Mouse (Mus musculus) neural tube, embryonic 13.5 days (tissue): Measurements from ENCODE around the gene Araf. TPM values are rescaled to one million over a fixed set of nuclear protein-coding genes. Genes with fewer than 3 reads are reported as not detected.
A peak's percentile ranks its signal among the peaks of the same experiment; 100 is the strongest.

Experiments
- ATAC-seq: fragments of 200-750 bp; cut with Nextera tagmentation; 2 replicates; pipeline ENCODE4 v1.8.0; 2017; ENCODE audit warnings: low read depth, mild to moderate bottlenecking, moderate TSS enrichment, moderate library complexity
- H3K27ac ChIP-seq: fragments of 300-500 bp; sonication (generic); replicated peaks from 2 replicates; pipeline ENCODE4 v1.5.1; 2015; ENCODE audit warnings: moderate library complexity, mild to moderate bottlenecking, inconsistent platforms
- H3K27me3 ChIP-seq: fragments of 300-500 bp; sonication (generic); 2 replicates; pipeline ENCODE4 v1.6.1; 2015; ENCODE audit warnings: mild to moderate bottlenecking, inconsistent platforms
- H3K36me3 ChIP-seq: fragments of 300-500 bp; sonication (generic); 2 replicates; pipeline ENCODE4 v1.6.1; 2015; ENCODE audit warnings: mild to moderate bottlenecking, inconsistent platforms
- H3K4me1 ChIP-seq: fragments of 300-500 bp; sonication (generic); replicated peaks from 2 replicates; pipeline ENCODE4 v1.6.1; 2015; ENCODE audit warnings: inconsistent platforms
- H3K4me2 ChIP-seq: fragments of 300-500 bp; sonication (generic); 2 replicates; pipeline ENCODE4 v1.6.1; 2015; ENCODE audit warnings: inconsistent platforms, mild to moderate bottlenecking, moderate library complexity
- H3K4me3 ChIP-seq: fragments of 300-500 bp; sonication (generic); 2 replicates; pipeline ENCODE4 v1.5.1; 2015; ENCODE audit warnings: mild to moderate bottlenecking, inconsistent platforms
- H3K9ac ChIP-seq: fragments of 300-500 bp; sonication (generic); 2 replicates; pipeline ENCODE4 v1.6.1; 2015; ENCODE audit warnings: moderate library complexity, mild to moderate bottlenecking, inconsistent platforms
- H3K9me3 ChIP-seq: fragments of 300-500 bp; sonication (generic); 2 replicates; pipeline ENCODE4 v1.6.1; 2016; ENCODE audit warnings: inconsistent platforms
- WGBS: fragments of 180-500 bp; shearing (Covaris S2); methylation state at CpG from one replicate; pipeline ENCODE4 v1.1.7; 2015; 5-methylcytosine and 5-hydroxymethylcytosine counted together
- polyA plus RNA-seq: library from polyadenylated mRNA; unstranded; fragments of >200 nt; fragmentation: Nextera tagmentation; extraction: Ambion mirVana; gene quantifications from 2 replicates; pipeline ENCODE4 v1.2.1, GENCODE M21; 2015

The Araf gene
- polyA plus RNA-seq, 1 experiment from 2014 or later: 277 TPM

- Histone ChIP-seq H3K36me3 (peaks cover 29% of the 10 kb centered on the region), H3K9ac (no peak overlapping the region), H3K4me3 (no peak overlapping the region), H3K27ac (no peak overlapping the region), H3K9me3 (no peaks in the 10 kb centered on the region), H3K27me3 (no peaks in the 10 kb centered on the region), H3K4me2 (no peak overlapping the region), H3K4me1 (no peaks in the 10 kb centered on the region)
- ATAC-seq: no peak
- whole genome bisulfite sequencing: 57% methylated on average over 5 of the region's 5 CpGs
Observed at GRCm38 (mm10) chrX:20861453-20862104, 64.0 kb downstream of the Araf start.

- no peak for ATAC-seq
- Histone ChIP-seq H3K36me3 (peaks cover 27% of the 10 kb centered on the region), H3K9me3 (no peaks in the 10 kb centered on the region), H3K4me3 (no peak overlapping the region), H3K27ac (no peak overlapping the region), H3K4me1 (no peaks in the 10 kb centered on the region), H3K9ac (no peak overlapping the region), H3K27me3 (no peaks in the 10 kb centered on the region), H3K4me2 (no peak overlapping the region)
- 43% methylated on average over 26 of the region's 29 CpGs for WGBS
Observed at GRCm38 (mm10) chrX:20862105-20863065, 64.8 kb downstream of the Araf start.

- Histone ChIP-seq H3K4me1 (no peaks in the 10 kb centered on the region), H3K36me3 (peaks cover 17% of the 10 kb centered on the region), H3K27me3 (no peaks in the 10 kb centered on the region), H3K27ac (no peak overlapping the region), H3K9ac (no peak overlapping the region), H3K4me3 (no peak overlapping the region), H3K4me2 (no peak overlapping the region), H3K9me3 (no peaks in the 10 kb centered on the region)
- 89% methylated on average over 9 of the region's 9 CpGs for WGBS
- no peak for ATAC-seq
Observed at GRCm38 (mm10) chrX:20863161-20864101, 65.8 kb downstream of the Araf start.

- Histone ChIP-seq H3K9ac (no peak overlapping the region), H3K4me3 (no peak overlapping the region), H3K4me2 (no peak overlapping the region), H3K27me3 (no peaks in the 10 kb centered on the region), H3K9me3 (no peaks in the 10 kb centered on the region), H3K27ac (no peak overlapping the region), H3K36me3 (peaks cover 5% of the 10 kb centered on the region; the same call in 1 of the 2 replicates), H3K4me1 (no peaks in the 10 kb centered on the region)
- WGBS: 71% methylated on average over 4 of the region's 4 CpGs
- no peak for ATAC-seq
Observed at GRCm38 (mm10) chrX:20868091-20868490, 70.5 kb downstream of the Araf start.

GRCm38 (mm10) chrX:20869203-20869602 lies 71.6 kb downstream of the Araf start:
- no peak overlapping the region for H3K4me3 ChIP-seq
- H3K4me1 ChIP-seq: no peaks in the 10 kb centered on the region
- H3K36me3 ChIP-seq: no peaks in the 10 kb centered on the region
- no peaks in the 10 kb centered on the region for H3K9me3 ChIP-seq
- 0 out of 2 replicates have a peak, but pooled peaks have one; percentile 26 for ATAC-seq
- H3K27me3 ChIP-seq: no peaks in the 10 kb centered on the region
- 71% methylated on average over 1 of the region's 1 CpGs for WGBS
- no peak overlapping the region for H3K27ac ChIP-seq
- no peak overlapping the region for H3K9ac ChIP-seq
- H3K4me2 ChIP-seq: no peak overlapping the region

- Histone ChIP-seq H3K9me3 (no peaks in the 10 kb centered on the region), H3K27ac (no peak within 1 kb of the TSS), H3K27me3 (no peaks in the 10 kb centered on the region), H3K4me2 (peak within 1 kb of the TSS; percentile 38), H3K4me1 (no peaks in the 10 kb centered on the region), H3K4me3 (peak within 1 kb of the TSS; percentile 14; the same call in 1 of the 2 replicates), H3K36me3 (no peaks in the 10 kb centered on the region), H3K9ac (no peak within 1 kb of the TSS)
- 19% methylated on average over 18 of the region's 18 CpGs for WGBS
- no peak for ATAC-seq
Observed at GRCm38 (mm10) chrX:20869962-20870513, 72.4 kb downstream of the Araf start, which contains the start of gene Timp1. Gene Timp1 (plus strand): TSS chrX:20870166.

GRCm38 (mm10) chrX:20872928-20873500 lies 75.4 kb downstream of the Araf start:
- 31% methylated on average over 11 of the region's 11 CpGs for WGBS
- no peak for ATAC-seq

GRCm38 (mm10) chrX:20875241-20875640 lies 77.6 kb downstream of the Araf start:
- WGBS: 28% methylated on average over 3 of the region's 3 CpGs
- Histone ChIP-seq H3K4me1 (no peaks in the 10 kb centered on the region), H3K27me3 (no peaks in the 10 kb centered on the region), H3K36me3 (no peaks in the 10 kb centered on the region), H3K9me3 (no peaks in the 10 kb centered on the region), H3K4me3 (no peak overlapping the region), H3K27ac (no peak overlapping the region), H3K9ac (no peak overlapping the region), H3K4me2 (no peak overlapping the region)
- ATAC-seq: no peak

More at GRCm38 (mm10) chrX:20872928-20873500, 75.4 kb downstream of the Araf start:
- H3K4me1 ChIP-seq: no peaks in the 10 kb centered on the region
- H3K4me3 ChIP-seq: no peak overlapping the region
- no peaks in the 10 kb centered on the region for H3K9me3 ChIP-seq
- no peak overlapping the region for H3K4me2 ChIP-seq
- no peak overlapping the region for H3K27ac ChIP-seq
- no peak overlapping the region for H3K9ac ChIP-seq
- no peaks in the 10 kb centered on the region for H3K36me3 ChIP-seq
- no peaks in the 10 kb centered on the region for H3K27me3 ChIP-seq

GRCm38 (mm10) chrX:20910074-20910473 lies 112.5 kb downstream of the Araf start:
- H3K27me3 ChIP-seq: no peaks in the 10 kb centered on the region
- 28% methylated on average over 3 of the region's 3 CpGs for WGBS

More at GRCm38 (mm10) chrX:20910074-20910473, 112.5 kb downstream of the Araf start:
- Histone ChIP-seq H3K9ac (no peak overlapping the region), H3K4me3 (no peak overlapping the region), H3K4me2 (no peak overlapping the region), H3K36me3 (peaks cover 13% of the 10 kb centered on the region; the same call in 1 of the 2 replicates), H3K27ac (no peak overlapping the region), H3K9me3 (no peaks in the 10 kb centered on the region), H3K4me1 (no peaks in the 10 kb centered on the region)
- no peak for ATAC-seq
